Mouse (Mus musculus) telencephalon, adult 2 months (tissue): ENCODE results near the gene Tenm4.

Source experiments
- DNase-seq: peaks from one replicate; pipeline ENCODE4 v3.0.0-alpha.2; 2011; ENCODE audit warnings: low read depth, low spot score

The Tenm4 gene

DNA sequence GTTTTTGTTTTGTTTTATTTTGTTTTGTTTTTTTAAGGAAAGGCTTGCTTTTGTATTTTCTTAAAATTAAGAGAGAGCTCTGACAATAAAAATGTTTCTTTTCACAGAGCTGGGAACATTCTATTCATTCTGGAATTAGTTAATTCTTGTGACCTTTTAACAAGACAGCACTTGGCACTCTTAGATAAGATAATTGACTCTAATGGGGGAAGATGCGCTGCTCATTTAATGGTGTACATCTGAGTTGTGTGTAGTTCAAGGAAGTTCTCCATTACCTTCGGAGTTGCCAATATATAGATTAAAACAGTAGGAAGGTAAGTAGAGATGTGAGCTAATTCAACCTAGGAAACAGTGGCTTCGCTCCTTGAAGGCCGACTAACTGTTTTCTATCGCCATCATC is 554.6 kb downstream of the Tenm4 start:
- no peak for DNase-seq

DNA sequence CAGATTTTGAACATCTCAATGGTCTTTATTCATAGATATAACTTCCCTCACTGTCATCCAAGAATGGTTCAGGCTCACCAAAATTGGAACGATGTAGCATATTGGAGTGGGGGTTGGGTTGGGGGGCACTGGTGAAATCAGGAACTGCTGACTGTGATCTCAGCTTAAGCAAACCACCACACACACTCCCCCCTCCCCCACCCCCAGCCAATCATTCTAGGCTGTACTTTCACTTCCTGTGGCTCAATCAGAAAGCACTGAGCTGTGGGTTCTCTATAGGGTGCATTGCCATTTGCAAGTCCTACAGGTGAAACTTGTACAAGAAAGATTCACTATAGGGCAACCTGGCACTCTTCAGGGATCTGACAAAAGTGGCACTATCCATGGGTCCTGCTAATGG is 559.3 kb downstream of the Tenm4 start:
- no peak for DNase-seq

DNA sequence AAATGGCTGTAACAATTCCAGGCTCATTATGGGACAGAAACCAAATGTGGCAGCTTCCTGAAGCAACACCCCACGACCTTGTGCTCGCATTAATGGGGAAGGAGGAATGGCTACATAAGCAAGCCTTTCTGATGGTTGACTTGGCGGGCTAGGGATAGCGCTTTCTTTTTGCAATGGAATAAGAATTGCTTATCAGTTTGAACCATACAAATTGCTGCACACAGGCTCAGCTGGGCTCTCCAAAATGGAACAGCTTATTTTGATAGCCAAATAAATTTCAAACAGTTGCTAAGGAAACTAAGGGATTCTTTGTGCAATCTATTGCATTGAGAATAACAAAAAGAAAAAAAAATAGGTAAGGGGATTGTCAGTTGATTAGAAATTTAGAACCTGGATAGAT is 560.9 kb downstream of the Tenm4 start:
- no peak for DNase-seq

DNA sequence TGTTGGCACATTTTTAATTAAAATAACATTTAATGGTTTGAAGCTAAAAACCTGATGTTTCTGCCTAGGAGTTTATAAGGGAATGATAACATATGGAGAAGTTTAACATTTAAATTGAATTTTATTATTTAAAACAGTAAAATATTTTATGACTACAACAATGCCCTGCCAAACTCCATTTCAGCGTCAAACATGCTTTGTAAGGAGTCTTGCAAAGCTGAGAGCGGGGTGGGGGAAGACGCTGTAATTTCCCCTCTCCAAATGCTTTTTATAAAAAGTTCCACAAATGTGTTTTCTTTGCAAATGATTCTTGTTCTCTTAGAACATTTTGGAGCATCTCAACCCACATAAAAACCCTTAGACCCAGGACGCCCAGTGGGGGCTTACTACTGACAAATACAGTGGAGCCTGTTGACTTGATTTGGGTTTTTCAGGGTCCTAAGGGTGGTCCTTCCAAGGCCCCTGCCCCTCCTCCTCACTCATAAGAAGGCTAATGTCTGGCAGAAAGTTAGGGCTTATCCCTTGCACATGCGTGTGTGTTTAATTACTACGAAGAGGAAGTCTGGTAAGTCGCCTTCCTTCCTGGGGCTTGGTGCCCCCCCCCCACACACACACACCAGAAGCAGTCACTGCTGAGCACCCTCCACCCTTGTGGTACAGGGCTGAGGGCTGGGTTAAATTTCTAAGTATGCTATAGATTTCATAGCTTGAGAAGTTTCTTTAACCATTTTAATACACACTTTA is 563.4 kb downstream of the Tenm4 start:
- DNase-seq, result no peak

DNA sequence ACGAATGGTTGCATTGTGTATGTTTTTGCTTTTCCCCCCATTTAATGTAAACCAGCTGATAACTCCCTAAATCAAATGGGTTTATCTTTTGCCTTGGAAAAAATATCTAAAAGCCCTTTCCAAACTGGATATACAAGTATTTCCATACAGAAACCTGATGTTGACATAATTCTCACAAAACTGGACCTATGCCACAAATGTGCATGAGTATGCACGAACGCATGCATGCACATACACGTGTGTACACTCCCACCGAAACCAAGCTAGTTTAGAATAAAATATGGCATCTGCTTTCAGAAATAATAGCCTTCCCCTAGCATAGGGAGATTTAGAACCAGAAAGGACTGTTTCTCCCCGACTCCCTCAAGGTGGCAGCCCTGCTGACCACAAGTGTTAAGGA is 569.6 kb downstream of the Tenm4 start:
- DNase-seq, result no peak

DNA sequence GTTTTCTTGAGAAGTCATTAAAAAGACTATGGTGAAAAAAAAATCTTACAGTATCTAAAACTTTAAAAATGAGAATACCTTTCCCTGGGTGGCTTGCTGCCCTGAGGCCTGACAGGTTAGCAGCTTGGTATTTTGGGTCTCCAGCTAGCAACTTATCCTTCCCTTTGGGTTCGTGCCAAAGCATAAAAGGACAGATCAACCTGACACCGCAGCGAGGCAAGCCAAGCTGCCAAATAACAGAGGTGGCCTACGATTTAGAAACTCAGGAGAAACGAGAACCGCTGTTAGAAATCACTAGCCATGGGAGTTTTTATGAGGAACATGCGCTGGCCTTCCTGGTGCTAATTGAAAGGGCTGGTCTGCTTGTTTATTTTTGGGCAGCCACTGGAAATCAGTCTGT is 571.2 kb downstream of the Tenm4 start:
- DNase-seq, result no peak

DNA sequence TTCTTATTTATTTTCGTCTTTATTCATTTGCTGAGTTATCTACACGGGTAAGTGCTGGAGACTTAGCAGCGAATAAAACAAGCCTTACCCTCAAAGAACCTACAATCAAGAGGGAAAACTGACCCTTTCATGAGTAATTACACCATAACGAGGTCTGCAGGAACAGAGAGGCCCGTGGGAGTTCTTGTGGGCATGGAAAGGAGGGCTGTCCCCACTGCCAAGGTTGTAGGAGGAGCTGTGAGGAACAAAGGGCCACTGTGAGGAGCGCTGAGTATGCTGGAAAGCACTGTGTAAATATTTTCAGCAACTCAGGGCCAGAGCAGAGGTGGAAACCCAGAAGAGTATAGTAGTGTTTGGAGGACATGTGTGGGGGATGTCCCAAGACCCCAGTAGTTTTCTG is 574.9 kb downstream of the Tenm4 start:
- DNase-seq, result no peak

DNA sequence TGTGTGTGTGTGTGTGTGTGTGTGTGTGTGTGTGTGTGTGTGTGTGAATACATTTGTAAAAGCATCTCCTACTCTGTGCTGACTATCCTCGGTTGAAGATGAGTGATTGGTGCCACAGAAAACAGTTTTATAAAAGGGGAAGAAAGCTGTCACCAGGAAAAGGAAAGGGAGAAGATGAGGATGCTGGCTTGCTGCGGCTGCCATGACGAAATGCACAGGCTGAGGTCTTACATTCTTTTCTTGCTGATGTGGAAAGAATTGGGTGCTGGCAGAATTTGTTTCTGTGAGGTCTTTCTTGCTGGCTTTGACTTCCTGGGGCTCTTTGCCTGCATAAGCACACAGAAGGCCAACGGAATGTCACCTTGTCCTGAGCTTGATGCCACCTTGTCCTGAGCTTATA is 575.7 kb downstream of the Tenm4 start:
- DNase-seq, result no peak

DNA sequence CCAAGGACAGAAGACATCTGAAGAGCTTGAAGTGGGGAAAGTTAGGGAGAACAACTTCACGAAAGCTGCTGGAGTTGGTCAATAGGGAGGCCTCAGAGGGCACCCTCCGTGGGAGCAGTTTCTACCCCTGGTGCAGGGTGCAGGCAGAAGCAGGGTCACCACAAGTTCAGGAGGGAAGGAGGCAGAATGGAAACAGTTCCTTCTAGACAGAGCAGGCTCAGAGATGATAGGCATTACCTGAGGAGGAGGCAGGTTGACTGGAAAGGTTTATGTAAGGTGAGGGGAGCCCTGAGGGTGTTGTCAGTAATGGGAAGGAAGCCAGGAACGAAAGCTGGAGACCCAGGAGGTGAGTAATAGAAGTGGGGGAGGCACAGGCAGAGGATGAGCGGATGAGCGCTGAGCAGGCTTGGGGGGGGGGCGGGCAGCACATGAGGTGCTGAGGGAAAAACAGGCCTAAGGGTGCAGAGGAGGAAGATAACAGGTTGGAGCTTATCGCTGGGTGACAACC is 577.5 kb downstream of the Tenm4 start:
- no peak for DNase-seq

DNA sequence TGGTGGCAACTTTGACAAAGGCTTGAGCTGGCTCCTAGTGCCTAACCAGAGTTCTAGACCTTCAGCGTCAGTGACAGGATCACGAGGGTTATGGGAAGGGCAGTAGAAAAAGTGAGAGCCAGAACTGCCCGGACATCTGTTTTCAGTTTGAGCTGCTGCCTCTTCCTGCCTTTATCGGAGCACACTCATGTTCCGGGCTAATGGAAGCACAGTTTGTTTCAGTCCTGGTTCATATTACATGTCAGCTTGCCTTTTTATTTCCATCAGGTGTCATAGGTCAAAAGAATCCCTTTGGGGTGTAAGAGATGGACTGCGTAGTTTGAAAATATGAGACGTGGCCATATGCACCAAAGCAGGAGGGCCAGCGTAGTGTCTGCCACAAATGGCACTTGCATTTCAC is 578.7 kb downstream of the Tenm4 start:
- no peak for DNase-seq

DNA sequence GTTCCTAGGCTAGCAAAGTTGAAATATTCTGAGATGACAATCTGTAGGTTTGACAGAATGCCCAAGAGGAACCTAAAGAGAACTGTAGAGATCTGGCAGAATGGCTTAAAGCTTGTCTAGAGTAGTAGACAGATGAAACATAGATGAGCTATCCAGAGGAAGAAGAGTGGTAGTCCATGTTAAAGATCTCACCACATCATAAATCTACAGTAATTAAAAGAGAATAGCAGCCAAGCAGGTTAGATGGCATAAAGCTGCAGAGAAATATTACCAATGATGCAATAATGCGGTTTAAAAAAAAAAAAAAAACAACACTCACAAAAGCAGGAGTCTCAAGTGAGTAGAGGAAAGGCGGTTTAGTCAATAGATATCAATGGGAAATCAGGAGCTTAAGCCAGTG is 580.2 kb downstream of the Tenm4 start:
- no peak for DNase-seq

DNA sequence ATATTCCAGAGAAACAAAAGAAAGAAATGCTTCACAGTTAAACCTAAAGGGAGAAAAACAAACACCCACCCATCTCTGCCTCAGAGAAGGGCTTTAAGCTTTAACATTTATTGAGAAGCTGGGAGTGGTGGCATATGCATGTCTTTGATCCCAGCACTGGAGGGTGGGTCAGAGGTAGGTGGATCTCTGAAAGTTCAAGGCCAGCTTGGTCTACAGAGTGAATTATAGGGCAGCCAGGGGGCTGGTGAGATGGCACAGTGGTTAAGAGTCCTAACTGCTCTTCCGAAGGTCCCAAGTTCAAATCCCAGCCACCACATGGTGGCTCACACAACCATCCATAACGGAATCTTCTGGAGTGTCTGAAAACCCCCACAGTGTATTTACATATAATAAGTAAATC is 581.7 kb downstream of the Tenm4 start:
- DNase-seq, result no peak

DNA sequence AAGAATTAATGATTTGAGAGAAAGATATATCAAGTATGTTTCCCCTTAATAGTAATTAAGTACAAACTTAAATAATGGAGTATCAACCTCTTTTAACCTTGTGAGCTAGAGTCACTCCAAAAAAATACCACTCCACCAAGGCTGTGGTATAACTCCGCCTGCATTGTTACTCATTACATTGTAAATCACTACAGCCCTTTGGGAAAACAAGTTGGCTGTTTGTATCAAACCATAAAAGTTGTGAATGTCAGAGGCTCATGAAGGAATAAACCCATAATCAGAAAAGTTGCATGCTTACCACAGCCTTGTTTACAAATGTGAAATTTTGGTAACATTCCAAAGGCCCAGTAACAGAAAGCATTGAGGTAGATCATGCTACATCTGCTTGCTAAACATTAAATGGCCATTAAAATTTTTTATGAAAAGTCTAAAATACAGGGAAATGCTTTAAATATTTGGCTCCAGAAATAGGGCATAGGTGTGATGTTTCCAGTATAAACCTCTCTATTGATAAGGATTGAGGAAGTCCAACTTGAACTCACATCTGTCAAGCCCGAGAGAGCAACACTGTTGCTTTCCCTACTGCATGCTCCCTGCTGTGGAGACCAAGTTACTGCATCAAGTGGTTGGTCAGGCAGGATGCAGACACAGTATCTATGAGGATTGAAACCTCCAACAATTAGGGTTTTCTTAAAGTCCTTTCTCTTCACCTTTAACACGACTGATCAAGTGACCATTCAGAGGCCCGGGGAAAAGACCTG is 582.5 kb downstream of the Tenm4 start:
- no peak for DNase-seq

DNA sequence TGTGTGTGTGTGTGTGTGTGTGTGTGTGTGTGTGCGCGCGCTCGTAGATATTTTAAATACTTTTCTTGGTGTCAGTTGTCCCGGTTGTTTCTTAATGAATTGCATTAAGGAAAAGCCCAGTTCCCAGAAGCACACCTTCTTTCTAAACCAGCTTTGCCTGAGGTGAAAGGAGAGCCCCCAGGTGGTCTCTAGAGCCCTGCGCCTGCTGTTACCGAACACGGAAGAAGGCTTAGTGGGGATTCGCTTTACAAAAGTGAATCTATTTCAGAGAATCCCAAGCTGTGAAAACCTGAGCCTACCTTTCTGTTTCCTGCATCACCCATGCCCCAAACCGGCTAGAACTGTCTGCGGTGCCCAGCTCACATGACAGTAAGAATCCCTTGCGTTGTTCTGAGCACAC is 583.1 kb downstream of the Tenm4 start:
- DNase-seq, result no peak

DNA sequence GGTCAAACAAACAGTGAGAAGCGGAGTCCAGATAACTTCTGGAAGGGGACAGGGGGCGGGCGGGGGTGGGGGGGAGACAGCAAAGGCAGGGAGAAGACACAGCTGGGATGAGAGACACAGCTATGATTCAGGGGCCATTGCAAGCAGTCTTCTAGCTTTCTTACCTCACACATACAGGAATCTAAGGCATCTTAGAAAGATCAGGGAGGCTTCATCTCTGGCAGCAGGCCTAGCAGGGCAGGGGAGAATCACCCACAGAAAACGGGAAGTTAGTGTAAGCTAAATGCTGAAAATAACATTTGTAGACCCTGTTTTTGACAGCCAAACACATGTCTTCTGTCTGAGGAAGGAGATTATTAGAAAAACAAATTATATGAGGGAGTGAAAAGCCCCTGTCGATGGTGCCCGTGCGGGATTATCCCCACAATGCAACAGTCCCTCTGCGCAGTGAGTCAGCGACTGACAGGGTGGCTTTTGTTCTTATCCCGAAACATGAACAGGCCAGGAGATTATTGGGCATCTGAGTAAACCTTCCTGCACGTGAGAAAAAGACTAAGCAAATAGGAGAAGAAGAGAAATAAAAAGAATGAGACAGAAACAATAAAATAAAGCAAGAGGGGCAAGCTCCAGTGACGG is 584.5 kb downstream of the Tenm4 start:
- DNase-seq, result no peak

DNA sequence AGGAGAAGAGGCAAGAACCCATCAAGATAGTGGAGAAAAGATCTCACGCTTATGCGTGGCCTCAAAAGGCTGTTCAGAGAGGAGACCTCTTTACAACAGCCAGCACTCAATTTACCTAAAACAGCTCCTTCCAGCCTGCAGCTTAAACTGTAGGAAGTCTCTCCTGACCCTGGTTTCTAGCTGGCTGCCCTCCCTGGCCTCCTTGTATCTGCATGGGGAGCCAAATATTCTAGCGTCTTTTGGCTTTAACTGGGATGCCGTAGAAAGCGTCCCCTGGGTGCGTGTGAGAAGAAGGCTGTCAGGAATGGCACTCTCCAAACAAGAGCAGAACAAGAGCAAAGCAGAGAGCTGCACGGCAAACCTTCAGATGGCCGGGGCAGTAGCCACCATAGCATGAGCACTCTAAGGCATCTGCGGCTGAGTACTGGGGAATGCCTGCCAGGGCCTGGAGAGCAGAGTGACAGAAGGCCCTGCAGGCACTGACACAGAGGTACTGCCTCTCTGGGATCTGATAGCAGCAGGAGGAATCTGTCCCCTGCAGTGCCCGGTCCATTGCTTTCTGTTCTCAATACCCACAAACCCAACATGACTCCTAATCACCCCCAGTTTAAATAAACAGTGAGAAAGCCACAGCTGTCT is 585.2 kb downstream of the Tenm4 start:
- DNase-seq, result no peak

DNA sequence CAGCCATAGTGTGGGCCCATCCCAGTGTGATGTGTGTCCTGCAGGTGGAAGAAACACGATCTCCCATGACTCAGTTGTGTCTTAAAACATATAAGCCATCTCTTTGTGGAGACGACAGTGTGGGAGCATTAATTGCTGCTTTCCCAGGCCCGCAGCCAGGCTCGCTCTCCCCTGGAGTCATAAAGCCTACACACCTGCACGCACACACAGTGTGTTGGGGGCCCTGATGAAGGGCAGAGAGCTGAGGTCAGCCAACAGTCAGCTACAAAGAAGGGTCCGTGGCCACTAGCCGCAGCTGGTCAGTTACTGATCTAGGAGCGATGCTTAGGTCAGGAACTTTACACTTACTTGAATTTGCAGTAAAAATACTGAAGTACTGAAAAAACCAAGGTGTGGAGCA is 586.0 kb downstream of the Tenm4 start:
- DNase-seq, result no peak

DNA sequence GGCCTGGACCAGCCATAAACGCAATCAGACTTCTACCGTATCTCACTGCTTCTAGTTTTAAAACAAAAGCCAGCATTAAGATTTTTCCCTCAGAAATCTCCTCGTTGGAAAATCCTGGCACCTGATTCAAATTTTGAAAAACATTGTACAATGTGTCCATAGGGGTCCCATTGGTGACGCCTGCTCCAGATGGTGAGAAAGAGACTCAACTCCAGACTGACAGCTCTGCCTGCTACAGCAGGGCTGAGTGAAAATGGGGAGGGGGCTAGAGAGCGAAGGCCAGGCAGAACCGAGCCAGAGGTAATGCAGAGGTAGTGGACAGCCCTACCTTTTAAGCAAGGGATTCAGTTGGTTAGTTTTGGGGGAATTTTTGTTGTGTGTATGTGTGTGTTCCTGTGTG is 589.2 kb downstream of the Tenm4 start:
- no peak for DNase-seq

DNA sequence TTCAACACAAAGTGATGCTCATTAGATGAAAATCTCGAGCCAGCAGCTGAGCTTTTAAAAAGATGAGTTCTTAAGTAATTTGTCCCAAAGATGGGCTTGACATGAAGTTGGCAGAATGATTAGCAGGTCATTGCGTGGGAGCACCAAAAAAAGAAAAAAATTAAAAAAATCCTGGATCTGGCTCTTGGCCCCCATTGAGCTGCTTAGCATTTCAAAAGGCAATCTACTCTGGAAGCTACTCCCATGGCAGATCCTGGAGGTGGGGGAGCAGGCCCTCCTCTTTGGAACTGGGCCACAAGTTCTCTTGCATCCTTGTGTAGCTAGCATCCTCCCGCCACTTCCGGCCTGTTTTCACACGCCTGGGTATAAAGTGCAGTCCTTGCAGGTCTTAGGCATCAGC is 590.1 kb downstream of the Tenm4 start:
- DNase-seq, result no peak

DNA sequence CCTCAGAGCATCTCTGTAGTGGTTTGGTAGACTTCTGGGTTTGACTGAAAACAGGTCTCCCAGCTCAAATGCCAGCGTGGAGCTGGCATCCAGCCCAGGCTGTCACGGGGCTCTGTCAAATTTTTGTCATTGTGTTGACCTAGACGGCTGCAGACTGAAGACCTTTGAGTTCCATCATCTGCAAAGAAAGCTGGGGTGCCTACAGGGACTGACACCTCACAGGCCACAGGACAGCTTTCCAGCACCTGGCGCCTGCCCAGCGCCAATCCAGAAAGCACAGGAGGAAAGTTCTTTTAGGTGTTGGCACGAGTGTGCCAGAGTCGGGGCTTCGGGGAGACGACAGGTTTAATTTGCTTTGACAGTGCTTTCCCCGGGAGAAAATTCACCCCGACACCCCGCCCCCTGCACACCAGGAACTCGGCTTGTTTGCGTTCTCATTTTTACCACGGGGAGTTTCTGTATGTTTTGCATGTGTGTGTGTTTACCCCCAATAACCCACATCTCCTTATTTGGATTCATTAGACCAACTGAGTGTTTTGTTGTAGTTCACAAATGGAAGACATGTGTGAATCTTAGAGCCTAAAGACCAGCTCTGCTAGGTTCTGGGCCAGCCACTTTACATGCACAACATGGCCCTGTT is 594.4 kb downstream of the Tenm4 start:
- no peak for DNase-seq

DNA sequence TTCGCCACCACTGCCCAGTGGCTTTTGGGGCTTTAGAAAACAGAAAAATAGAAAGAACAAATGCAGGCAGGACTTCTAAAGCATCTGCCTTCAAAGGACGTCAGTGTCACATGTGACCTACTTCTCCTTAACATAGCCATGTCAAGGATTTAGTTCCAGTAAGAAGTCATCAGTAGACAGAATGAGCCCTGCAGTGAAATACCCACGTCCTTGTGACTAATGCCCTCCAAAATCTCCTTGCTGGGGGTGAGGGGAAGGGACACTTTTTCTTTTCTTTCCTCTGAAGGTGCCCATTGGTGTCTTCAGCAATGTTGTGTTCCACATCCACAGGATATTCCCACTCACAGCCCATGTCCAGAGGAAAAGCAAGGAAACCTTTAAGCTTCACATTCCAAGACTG is 596.0 kb downstream of the Tenm4 start:
- DNase-seq, result no peak

DNA sequence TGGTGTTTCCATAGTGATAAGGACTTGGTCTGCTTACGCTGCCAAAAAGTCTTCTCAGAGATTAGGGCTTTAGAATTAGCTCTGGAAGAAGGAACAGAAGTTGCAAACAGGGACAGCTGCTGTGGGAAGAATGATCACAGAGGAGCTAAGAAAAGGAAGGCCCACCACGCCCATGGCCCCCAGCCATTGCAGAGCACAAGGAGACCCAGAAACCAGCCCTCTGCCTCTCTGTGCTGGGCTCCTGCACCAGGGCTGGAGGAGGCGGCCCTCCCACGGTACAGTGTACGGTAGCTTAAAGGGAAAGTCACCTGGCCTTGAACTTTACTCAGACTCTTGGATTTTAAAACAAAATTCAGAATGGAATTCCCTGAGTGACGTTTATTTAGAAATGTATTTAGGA is 597.7 kb downstream of the Tenm4 start:
- peak; percentile 50 for DNase-seq
